Mouse (Mus musculus): Measurements from ENCODE around the gene Adam23. TPM values are rescaled to one million over a fixed set of nuclear protein-coding genes. Genes with fewer than 3 reads are reported as not detected.
"Not testable (repeated sequence)": the region's sequence is repeated elsewhere in the genome, so short reads cannot be mapped to it uniquely, and the experiment has no call there.

The Adam23 gene
- total RNA-seq, 2 experiments from 2014 or later, result 135 to 146 TPM

- no peak for DNase-seq (ENCODE audit: low spot score in 2 of 2)
Observed at GRCm38 (mm10) chr1:63573864-63574611, 128.3 kb downstream of the Adam23 start.

GRCm38 (mm10) chr1:63576803-63577202, 131.1 kb downstream of the Adam23 start:
- no peak for DNase-seq (ENCODE audit: low spot score in 2 of 2)

- no peak for DNase-seq (ENCODE audit: low spot score in 2 of 2)
Observed at GRCm38 (mm10) chr1:63579153-63579552, 133.5 kb downstream of the Adam23 start.

GRCm38 (mm10) chr1:63586869-63587268, 141.2 kb downstream of the Adam23 start:
- DNase-seq (ENCODE audit: low spot score in 2 of 2), result no peak

- DNase-seq (ENCODE audit: low spot score in 2 of 2), result no peak
Observed at GRCm38 (mm10) chr1:63603870-63604500, 158.3 kb downstream of the Adam23 start.

GRCm38 (mm10) chr1:63609613-63610012, 163.9 kb downstream of the Adam23 start:
- DNase-seq (ENCODE audit: low spot score in 2 of 2), result no peak

GRCm38 (mm10) chr1:63614594-63614993, 168.9 kb downstream of the Adam23 start:
- DNase-seq (ENCODE audit: low spot score in 2 of 2), result no peak

- DNase-seq (ENCODE audit: low spot score in 2 of 2), result no peak
Observed at GRCm38 (mm10) chr1:63615668-63616067, 170.0 kb downstream of the Adam23 start, which contains the start of gene Gm39653. TSS of gene Gm39653 (plus strand) at chr1:63615968.

- no peak for DNase-seq (ENCODE audit: low spot score in 2 of 2)
Observed at GRCm38 (mm10) chr1:63628211-63628610, 182.5 kb downstream of the Adam23 start.

GRCm38 (mm10) chr1:63630390-63630789, 184.7 kb downstream of the Adam23 start:
- not testable (repeated sequence) for DNase-seq (ENCODE audit: low spot score in 2 of 2)

- no peak for DNase-seq (ENCODE audit: low spot score in 2 of 2)
Observed at GRCm38 (mm10) chr1:63639921-63640320, 194.2 kb downstream of the Adam23 start.

Other genes with a start within 250 kb of the Adam23 start
- gene Gpr1, start 231.3 kb upstream of the Adam23 start, total RNA-seq (2021), result under 1 TPM; 0.53 to 0.73 TPM
- 10 to 100 TPM; 12.9 to 23.3 TPM for gene Zdbf2, start 172.6 kb upstream of the Adam23 start, total RNA-seq (2021)
- under 1 TPM in 1 of 2 experiments, not detected in 1; 0.67 TPM for gene Gm39653, start 170.1 kb downstream of the Adam23 start, total RNA-seq (2021)
- gene Dytn, start 241.0 kb downstream of the Adam23 start, total RNA-seq (2021), result not detected

Measured in left cerebral cortex, adult 18-20 months (tissue).